Mouse (Mus musculus) erythroblast, embryonic 14.5 days (primary cell): ENCODE results near the gene Dach2. TPM values are rescaled to one million over a fixed set of nuclear protein-coding genes. Genes with fewer than 3 reads are reported as not detected.

Experiments used
- H3K27me3 ChIP-seq: 2 replicates; pipeline ENCODE4 v1.6.1; 2012; ENCODE audit warnings: inconsistent platforms; ENCODE audit not compliant: control insufficient read depth
- H3K36me3 ChIP-seq: 2 replicates; pipeline ENCODE4 v1.6.1; 2012; ENCODE audit warnings: mild to moderate bottlenecking, inconsistent platforms; ENCODE audit not compliant: control insufficient read depth
- H3K4me1 ChIP-seq: 2 replicates; pipeline ENCODE4 v1.6.1; 2012; ENCODE audit warnings: inconsistent platforms; ENCODE audit not compliant: control insufficient read depth
- H3K4me3 ChIP-seq: replicated peaks from 2 replicates; pipeline ENCODE3; 2012; ENCODE audit warnings: moderate library complexity, mild to moderate bottlenecking, inconsistent platforms
- H3K9me3 ChIP-seq: 2 replicates; pipeline ENCODE4 v1.6.1; 2012; ENCODE audit warnings: low read length, inconsistent platforms, mixed read lengths; ENCODE audit not compliant: control insufficient read depth
- GATA1 ChIP-seq: IDR thresholded peaks from 2 replicates; pipeline ENCODE4 v1.6.1; 2012; ENCODE audit warnings: low read length, inconsistent platforms, mixed read lengths
- TAL1 ChIP-seq: IDR thresholded peaks from 3 replicates; pipeline ENCODE4 v1.6.1; 2012; ENCODE audit warnings: low read length, inconsistent platforms, mixed read lengths
- polyA plus RNA-seq: library from polyadenylated mRNA; stranded (reverse); fragments of >175 nt; gene quantifications from 2 replicates; pipeline ENCODE4 v1.2.3, GENCODE M21; 2012

Gene Dach2
- polyA plus RNA-seq, 1 experiment = 0.07 TPM

DNA sequence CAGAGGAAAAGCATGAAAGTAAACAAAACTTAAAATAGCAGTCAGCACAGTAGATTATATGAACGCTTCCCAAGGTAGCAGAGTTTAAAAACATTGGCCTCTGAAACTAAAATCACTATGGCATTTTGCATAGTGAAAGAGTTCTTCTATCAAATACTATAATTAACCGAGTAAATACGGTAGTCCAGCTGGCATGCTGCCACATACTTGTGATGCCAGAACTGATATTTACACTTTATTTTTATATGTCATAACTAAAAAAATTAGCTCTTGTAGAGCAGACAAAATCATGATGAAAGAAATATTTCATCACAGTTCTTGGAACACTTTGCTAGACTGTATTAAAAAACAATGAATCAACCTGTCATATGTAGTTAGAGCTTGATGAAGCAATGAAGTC lies 247.8 kb downstream of the Dach2 start:
- H3K9me3 ChIP-seq = no peaks in the 10 kb centered on the region
- H3K4me1 ChIP-seq = no peaks in the 10 kb centered on the region
- no peak overlapping the region for H3K4me3 ChIP-seq
- H3K36me3 ChIP-seq = no peaks in the 10 kb centered on the region
- TF ChIP-seq GATA1 = no peak
- no peak for TF ChIP-seq TAL1
- no peaks in the 10 kb centered on the region for H3K27me3 ChIP-seq

DNA sequence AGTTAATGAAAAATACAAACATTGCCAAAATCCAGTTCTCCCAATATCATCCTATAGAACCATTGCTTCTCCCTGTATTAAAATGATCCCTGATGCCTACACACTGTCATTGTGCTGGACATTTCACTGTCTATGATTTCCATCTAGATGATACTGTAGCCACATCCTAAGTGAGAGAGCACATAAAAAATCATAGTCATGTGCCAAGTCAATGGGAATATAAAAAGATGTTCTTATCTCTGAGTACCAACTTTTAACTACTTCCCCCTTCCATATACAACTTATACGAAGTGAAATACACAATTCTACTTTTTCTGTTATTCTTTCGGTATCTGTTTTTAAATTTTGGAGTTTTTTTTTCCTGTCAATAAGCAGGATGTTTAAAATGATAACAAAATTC lies 266.6 kb downstream of the Dach2 start:
- Histone ChIP-seq H3K4me1 (no peaks in the 10 kb centered on the region), H3K27me3 (no peaks in the 10 kb centered on the region), H3K4me3 (no peak overlapping the region), H3K36me3 (no peaks in the 10 kb centered on the region), H3K9me3 (no peaks in the 10 kb centered on the region)
- TF ChIP-seq GATA1 (no peak), TAL1 (no peak)

DNA sequence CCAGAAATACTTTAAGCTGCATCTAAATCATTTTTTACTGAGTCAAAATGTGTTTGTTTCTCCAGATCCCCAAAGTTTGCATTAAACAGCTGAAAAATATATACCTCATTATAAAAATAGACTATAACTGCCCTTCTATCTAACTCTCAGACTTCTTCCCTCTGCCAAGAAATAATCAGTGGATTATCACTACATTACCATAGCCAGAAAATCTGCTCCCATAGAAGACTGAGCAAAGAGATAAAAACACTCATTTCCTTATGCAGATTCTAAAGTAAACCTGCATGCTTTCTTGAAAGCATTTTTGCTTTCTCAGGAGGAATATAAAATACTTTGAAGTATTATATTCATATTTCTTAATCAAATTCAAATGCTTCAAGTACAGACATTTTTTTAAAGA lies 368.8 kb downstream of the Dach2 start:
- no peak overlapping the region for H3K4me3 ChIP-seq
- H3K4me1 ChIP-seq = no peaks in the 10 kb centered on the region
- no peaks in the 10 kb centered on the region for H3K27me3 ChIP-seq
- TF ChIP-seq TAL1 (no peak), GATA1 (no peak)
- H3K9me3 ChIP-seq = no peaks in the 10 kb centered on the region
- H3K36me3 ChIP-seq = no peaks in the 10 kb centered on the region

DNA sequence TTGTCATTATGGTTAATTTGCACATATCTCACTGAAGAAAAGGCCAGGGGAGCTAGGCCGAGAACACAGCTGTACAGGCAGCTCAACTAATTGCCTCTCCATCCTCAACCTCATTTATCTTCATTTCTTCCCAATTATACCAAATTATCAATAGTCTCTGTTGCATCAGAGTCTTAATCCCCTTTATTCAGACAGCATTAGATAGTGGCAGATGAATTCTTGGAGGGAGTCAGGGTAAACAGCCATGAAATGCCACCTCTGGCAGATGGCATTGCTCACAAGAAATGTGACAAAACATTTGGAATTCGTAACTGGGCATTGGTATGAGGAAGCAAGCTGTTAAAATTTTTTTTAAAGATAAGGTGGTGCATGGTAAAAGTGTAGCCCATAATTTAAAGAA lies 389.9 kb downstream of the Dach2 start:
- Histone ChIP-seq H3K4me1 (no peaks in the 10 kb centered on the region), H3K27me3 (no peaks in the 10 kb centered on the region), H3K36me3 (no peaks in the 10 kb centered on the region), H3K9me3 (no peaks in the 10 kb centered on the region), H3K4me3 (no peak overlapping the region)
- no peak for TF ChIP-seq TAL1
- TF ChIP-seq GATA1 = no peak

DNA sequence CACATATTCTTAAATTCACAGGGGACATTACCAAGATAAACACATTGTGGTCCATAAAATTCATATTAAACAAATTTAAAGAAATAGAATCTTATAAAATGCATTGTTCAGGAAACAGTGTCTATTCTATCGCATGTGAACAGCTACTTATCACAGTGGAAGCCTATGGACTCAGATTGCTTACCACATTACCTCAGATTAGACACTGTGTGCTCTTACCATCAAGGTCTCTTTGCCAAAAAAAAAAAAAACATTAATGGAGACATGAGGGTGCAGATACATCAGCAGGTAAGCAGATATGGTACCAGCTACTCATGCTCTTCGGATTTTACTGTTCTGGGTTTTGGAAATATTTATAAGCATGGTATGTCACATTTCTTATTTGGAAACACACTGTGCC lies 415.1 kb downstream of the Dach2 start:
- Histone ChIP-seq H3K9me3 (no peaks in the 10 kb centered on the region), H3K4me1 (no peaks in the 10 kb centered on the region), H3K36me3 (no peaks in the 10 kb centered on the region), H3K27me3 (no peaks in the 10 kb centered on the region), H3K4me3 (no peak overlapping the region)
- TF ChIP-seq GATA1 (no peak), TAL1 (no peak)

DNA sequence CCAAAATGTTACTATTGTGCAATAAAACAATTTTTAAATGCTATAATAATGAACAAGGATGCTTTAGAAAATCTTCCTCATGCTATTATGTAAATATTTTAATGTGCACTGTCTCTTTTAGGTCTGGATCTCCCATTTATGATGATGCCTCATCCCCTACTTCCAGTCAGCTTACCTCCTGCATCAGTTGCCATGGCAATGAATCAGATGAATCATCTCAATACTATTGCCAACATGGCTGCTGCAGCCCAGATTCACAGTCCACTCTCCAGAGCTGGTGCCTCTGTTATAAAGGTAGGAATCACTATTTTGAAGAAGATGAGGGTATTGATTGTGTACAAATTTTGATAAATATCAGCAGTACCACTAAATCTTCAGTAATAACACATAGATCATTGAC lies 426.8 kb downstream of the Dach2 start:
- H3K4me1 ChIP-seq = no peaks in the 10 kb centered on the region
- H3K27me3 ChIP-seq = no peaks in the 10 kb centered on the region
- H3K36me3 ChIP-seq = no peaks in the 10 kb centered on the region
- no peak overlapping the region for H3K4me3 ChIP-seq
- TF ChIP-seq GATA1 (no peak), TAL1 (no peak)
- no peaks in the 10 kb centered on the region for H3K9me3 ChIP-seq

DNA sequence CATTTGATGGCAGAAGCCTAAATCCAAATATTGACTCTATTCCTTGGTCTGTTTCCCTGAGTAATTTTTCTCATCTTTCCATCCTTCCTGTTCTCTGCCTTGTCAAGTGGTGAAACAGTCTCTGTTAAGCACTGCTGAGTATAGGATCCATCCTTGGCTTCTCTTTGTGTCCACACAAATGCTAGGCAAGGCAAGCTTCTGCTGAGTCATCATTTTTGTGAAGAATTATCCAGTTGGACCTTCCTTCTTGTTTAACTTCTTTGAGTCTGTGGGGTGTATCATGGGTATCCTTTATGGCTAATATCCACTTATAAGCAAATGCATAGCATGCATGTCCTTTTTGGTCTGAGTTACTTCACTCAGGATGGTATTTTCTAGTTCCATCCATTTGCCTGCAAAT lies 449.8 kb downstream of the Dach2 start:
- no peaks in the 10 kb centered on the region for H3K4me1 ChIP-seq
- no peaks in the 10 kb centered on the region for H3K9me3 ChIP-seq
- H3K4me3 ChIP-seq = no peak overlapping the region
- H3K27me3 ChIP-seq = no peaks in the 10 kb centered on the region
- TF ChIP-seq TAL1 (no peak), GATA1 (no peak)
- H3K36me3 ChIP-seq = no peaks in the 10 kb centered on the region

DNA sequence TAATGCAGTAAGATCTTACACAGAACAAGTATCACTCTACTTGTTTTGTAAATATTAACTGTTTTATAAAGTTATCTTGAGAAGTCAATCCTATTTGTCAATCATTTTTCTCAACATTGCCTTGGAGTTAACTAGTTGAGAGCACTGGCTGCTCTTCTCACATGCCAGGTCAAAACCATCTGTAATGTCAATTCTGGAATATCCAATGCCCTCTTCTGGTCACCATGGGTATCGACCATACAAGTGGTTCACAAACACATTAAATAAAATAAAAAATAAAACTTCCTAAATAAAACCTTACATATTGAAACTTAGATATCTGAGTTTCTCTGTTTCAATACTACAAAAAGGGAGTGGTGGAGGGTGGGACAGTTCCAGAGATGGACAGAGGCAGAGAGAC lies 495.0 kb downstream of the Dach2 start:
- Histone ChIP-seq H3K27me3 (no peaks in the 10 kb centered on the region), H3K4me3 (no peak overlapping the region), H3K4me1 (no peaks in the 10 kb centered on the region), H3K9me3 (no peaks in the 10 kb centered on the region), H3K36me3 (no peaks in the 10 kb centered on the region)
- no peak for TF ChIP-seq GATA1
- no peak for TF ChIP-seq TAL1

DNA sequence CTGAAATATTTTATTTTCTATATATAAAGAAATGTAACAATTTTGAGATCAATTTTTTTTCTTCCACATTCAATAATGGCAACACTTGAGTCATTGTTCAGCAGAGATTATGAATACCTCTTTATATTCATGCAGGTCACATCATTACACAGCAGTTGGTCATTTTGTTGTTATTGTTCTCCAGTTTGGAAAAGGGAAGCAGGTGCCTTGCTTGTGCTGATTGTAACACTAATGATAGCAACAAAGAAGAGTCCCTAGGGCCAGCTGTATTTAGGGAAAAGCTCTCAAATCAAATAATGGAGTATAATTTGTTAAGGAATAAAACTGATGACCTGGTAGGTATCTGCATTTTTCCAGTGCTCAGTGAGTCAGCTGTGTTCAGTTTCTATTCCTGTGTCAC lies 513.1 kb downstream of the Dach2 start:
- Histone ChIP-seq H3K27me3 (no peaks in the 10 kb centered on the region), H3K4me3 (no peak overlapping the region), H3K36me3 (no peaks in the 10 kb centered on the region), H3K9me3 (no peaks in the 10 kb centered on the region), H3K4me1 (no peaks in the 10 kb centered on the region)
- no peak for TF ChIP-seq GATA1
- TF ChIP-seq TAL1 = no peak

DNA sequence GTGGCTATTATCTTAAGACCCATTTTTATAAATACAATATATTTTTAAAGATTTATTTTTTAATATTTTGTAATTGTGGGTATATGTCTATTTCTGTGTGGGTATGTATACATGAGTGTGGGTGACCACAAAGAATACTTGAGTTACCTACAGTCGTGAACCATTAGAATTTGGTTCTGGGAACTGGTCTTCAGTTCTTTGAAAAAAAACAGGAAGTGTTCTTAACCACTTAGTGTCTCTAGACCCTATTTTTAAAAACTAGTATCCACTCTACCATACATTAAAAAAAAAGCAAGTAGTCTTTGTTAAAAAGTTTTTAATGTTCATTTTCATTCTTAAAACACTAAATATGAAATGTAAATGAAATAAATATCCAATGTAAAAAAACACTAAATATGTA lies 529.5 kb downstream of the Dach2 start:
- TF ChIP-seq TAL1 (no peak), GATA1 (no peak)
- H3K36me3 ChIP-seq = no peaks in the 10 kb centered on the region
- no peaks in the 10 kb centered on the region for H3K4me1 ChIP-seq
- no peaks in the 10 kb centered on the region for H3K27me3 ChIP-seq
- H3K9me3 ChIP-seq = no peaks in the 10 kb centered on the region
- H3K4me3 ChIP-seq = no peak overlapping the region

DNA sequence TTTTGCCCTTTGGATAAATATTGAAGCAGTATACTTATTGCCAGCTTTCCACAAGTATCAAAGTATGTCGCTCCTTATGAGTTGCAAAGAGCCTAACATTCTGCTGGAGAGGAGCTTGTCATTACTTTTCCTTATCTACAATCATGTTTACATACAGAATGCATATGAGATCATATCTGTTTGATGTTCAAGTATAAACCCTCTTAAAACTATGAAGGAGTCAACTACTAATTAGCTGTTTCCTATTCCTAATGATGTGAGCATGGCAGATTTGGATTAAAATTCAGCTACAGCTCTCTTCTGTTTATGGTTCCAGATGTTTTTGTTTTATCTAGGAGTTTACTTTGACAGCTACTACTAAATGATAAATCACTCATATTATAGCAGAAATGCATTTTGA lies 535.8 kb downstream of the Dach2 start:
- no peaks in the 10 kb centered on the region for H3K4me1 ChIP-seq
- H3K36me3 ChIP-seq = no peaks in the 10 kb centered on the region
- no peaks in the 10 kb centered on the region for H3K27me3 ChIP-seq
- H3K9me3 ChIP-seq = no peaks in the 10 kb centered on the region
- H3K4me3 ChIP-seq = no peak overlapping the region
- TF ChIP-seq TAL1 (no peak), GATA1 (no peak)
